Mouse (Mus musculus): ENCODE results near the gene Atg101.
A peak's percentile ranks its signal among the peaks of the same experiment; 100 is the strongest.

Atg101 gene

DNA sequence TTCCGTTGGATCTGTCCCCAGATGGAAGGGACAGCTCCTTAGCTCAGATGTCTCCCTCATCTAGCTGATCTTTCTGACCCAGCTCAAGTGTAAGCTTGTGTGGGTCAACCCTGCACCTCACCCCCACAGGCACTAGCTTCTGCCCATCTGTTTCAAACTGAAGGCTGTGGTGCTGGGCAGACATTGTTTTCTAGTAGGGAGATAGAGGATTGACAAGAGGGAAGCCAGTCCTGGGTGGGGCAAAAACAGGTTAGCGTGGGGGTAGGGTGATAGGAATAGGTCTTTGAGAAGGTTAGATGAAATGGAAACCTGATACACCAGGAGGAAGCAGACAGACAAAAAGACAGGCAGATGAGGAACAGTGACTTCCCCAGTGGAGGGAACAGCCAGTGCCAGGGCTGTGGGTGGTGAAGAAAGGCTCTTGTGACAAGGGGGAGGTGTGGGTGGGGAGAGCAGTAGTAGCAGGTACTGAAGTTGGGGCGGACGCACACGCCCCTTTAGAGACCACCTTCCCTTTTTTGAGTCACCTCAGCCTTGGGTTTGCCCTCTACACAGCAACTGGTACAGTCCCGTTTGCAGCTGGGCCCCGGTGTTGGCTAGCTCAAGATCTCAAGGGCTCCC is 28.1 kb upstream of the Atg101 start:
- DNase-seq (ENCODE audit: low read depth) = no peak

DNA sequence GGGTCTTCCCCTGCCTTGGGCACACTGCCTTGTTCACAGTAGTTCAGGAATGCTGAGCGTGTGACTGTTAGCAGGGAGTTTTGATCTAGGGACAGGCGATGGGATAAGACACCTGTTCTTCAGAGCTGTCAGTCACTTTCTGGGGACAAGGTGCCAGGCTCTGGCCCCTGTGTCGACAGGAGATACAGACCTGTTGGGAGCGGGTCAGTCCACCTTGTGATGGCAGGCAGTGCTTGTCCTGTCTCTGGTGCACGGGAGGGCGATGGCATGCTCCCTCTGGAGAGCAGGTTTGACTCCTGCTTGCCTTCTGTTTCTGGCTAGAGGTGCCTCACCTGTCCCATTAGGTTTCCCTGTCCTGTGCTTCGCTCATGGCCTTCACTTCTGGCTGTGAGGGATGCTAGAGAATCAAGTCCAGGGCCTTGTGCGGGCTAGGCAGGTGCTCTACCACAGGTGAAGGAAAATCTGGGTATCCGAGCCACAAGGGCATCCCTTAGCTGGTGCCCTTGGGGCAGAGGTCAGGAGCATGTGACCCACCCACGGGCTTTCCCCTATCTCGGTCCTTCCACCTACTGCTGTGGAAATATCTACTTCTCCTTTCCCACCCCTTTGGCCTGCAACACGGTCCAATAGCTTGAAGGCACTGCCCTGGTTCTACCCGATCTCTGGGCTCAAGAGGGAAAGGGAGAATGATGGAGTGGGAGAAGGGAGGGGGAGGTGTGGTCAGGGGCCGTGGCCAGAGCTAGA is 27.4 kb upstream of the Atg101 start:
- no peak for DNase-seq (ENCODE audit: low read depth)

GRCm38 (mm10) chr15:101258420-101258819 is 25.7 kb upstream of the Atg101 start:
- no peak for DNase-seq (ENCODE audit: low read depth)

DNA sequence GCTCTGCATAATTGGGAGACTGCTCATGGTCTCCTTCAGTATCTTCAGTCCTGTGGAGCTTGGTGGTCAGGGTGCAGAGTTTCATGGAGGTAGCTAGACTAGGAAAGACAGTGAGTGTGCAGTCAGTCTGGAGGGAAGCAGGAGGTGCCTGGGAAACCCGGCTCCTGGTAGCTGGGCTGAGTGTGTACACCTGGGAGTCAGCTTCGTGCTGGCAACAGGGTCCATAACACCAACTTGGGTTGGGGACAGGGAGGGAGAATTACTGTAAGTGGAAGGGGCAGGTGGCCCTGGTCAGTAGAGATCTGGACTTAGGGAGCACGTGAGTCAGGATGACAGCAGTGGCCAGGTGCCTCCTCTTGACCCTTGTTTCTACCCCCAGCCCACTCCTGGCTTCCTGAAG is 24.1 kb upstream of the Atg101 start:
- no peak for DNase-seq (ENCODE audit: low read depth)

DNA sequence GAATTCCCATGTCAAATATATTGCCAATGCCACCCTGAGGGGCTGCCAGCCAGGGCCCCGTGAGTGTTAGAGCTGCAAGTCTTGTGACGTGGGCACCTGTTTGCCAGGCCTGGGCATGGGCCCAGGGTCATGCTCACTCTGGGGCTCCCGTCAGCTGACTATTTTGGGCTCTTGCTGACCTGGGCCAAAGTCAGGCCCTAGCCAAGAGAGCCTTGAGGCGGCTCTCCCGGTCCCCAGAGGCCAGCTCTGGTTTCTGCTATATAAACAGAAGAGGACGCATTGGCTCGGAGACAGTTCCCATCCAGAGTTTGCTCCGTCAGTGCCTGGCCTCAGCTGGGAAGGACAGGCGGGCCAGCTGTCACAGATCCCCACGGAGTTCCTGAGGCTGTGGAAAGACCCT is 23.7 kb upstream of the Atg101 start:
- no peak for DNase-seq (ENCODE audit: low read depth)

GRCm38 (mm10) chr15:101260874-101261622 is 23.0 kb upstream of the Atg101 start:
- no peak for DNase-seq (ENCODE audit: low read depth)

GRCm38 (mm10) chr15:101262502-101262901 is 21.6 kb upstream of the Atg101 start:
- no peak for DNase-seq (ENCODE audit: low read depth)

GRCm38 (mm10) chr15:101266132-101266963 is 17.7 kb upstream of the Atg101 start:
- peak; percentile 87 for DNase-seq (ENCODE audit: low read depth)

DNA sequence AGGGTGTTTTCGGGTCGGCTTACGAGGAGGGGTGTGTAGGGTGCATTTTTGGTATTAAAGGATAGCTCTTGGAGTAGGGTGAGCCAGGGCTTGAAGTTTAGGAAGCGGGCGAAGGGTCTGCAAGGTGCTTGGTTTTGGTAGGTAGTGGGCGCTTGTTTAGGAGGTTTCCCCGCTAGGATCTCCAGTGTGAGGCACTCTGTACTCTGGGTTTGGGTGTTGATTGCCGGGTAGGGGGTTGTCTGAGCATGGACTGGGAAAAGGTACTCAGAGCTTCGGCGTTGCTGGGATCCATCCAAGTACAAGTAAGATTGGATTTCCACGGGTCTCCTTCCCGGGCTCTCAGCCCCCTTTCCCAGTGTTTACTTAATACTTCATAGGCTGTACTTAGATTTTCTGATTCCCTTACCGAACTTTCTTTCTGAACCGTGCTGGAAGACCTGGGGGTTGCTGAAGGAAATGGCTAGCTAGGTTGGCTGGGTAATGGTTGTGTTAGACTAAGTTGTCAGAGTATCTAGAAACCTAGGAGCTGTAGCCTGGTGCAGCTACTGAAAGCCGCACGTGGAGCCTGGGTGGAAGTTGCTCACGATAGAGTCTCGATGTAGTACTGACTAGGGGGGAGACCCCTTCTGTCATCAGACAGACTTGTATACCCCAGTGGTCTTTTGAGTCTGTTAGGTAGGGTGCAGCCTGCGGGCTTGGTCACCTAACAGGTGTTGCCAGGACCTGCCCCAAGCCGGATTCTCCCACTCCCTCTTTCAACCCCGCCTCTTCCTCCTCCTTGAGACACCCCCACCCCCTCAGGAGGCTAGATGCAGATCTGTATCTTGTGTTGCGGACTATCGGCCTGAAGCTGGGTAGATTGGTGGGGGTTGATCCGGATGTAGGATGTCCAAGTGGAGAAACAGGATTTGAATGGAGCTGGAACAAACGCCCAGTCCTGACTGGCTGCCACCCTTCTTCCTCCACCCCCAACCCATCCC is 16.7 kb upstream of the Atg101 start:
- no peak for DNase-seq (ENCODE audit: low read depth)

- no peak for DNase-seq (ENCODE audit: low read depth)
Measured at GRCm38 (mm10) chr15:101270101-101270820, 13.8 kb upstream of the Atg101 start.

DNA sequence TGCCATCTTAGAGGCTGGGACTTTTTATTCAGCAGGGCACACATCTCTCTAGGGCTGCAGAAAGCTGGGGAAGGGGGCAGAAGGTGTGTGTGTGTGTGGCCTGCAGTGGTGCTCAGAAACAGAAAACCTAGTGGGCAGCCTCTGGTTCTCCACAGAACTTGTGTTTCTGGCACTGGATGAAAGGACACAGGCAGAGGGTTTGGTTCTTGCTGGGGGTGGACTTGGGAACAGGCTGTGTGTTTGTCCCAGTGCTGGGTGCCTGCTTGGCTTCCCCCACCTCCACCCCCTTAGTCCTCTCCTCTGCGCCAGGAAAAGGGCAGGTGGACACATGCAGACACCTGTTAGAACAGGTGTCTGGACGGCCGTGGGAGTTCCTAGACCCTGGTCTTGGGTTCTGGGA is 13.0 kb upstream of the Atg101 start:
- DNase-seq (ENCODE audit: low read depth) = no peak

GRCm38 (mm10) chr15:101271513-101271912 is 12.6 kb upstream of the Atg101 start:
- DNase-seq (ENCODE audit: low read depth) = no peak

DNA sequence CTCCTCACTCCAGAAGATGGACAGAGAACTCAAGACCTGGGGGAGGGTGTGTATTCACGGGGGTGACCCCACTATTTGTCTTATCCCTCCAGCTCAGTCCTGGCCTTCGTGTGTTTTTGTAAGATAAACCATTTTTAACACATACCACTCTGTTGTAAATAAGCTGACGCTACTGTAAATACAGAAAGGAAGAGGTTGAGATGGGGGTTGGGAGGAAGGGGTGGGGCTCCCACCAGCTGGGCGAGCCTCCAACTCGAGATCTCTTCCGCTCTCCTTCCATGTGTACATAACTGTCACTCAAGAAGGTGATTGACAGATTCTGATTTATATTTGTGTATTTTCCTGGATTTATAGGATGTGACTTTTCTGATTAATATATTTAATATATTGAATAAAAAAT is 9.7 kb upstream of the Atg101 start:
- DNase-seq (ENCODE audit: low read depth) = no peak

DNA sequence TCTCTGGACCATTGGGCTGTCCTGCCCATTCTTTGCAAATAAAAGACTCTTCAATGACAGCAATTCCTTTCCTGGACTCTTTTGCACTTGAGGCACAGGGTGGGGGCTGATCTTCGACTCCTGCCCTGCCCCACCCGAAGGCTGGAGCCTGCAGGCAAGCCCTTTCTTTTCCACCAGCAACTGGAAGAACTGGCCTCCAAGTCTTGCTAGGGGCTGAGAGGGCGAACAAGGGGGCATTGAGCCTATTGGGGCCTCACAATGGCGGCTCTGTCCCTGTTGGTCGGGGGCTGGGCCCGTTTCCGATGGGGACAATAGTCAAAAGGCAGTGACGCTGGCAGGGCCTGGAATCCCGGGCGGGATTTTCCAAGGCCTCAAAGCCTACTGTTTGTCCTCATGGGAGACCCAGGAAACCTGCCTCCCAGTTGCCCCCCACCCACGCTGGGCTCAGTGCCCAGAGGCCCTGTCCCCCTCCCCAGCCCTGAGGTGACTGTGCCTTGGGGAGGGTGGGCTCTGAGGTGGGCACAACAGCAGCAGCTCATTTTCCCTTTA is 6.6 kb upstream of the Atg101 start:
- DNase-seq (ENCODE audit: low read depth) = no peak

DNA sequence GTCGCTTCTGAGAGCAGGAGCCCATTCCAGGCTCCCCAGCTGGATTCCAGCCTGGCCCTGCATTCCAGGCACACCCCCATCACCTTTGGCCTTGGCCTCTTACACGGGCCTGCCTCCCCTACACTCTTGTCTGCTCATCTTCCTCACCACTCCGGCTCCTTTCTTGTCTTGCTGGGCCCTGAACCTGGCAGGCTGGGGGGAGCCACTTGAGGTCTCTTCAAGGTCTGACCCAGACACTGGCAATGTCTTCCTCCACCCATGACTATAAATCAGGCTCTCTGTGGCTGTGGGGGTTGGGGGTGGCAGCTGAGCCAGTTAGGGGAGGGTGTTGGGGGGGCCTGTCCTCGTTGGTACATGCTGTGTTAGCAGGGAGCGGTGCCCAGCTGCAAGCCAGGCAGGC is 5.5 kb upstream of the Atg101 start:
- DNase-seq (ENCODE audit: low read depth) = no peak

DNA sequence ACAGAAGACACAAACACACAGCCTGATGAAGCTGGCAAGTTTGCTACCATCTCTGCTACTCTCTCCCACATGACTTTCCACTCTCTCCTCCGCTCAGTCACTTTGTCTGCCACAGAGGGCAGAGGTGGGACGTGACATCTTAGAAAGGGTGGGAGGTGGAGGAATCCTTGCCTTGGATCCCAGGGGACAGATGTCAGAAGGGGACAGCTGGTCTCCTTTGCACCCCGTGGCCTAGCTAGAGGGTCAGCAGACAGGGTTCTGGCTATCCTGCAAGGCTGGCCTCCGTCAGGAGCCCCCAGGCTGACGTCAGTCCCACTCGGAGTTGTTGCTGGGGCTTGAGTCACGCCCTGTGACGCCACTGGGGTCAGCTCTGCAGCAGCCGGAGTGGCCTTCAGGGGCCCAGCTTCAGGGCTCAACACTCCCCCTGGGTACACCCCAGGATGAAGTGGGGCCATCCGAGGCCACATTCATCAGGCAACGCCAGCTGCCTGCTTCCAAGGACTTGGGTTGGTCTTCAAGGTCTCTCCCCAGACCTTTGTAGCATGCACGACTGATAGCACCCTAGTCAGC is 4.6 kb upstream of the Atg101 start:
- DNase-seq (ENCODE audit: low read depth) = no peak

GRCm38 (mm10) chr15:101282471-101282870 is 1.6 kb upstream of the Atg101 start:
- DNase-seq (ENCODE audit: low read depth) = no peak

DNA sequence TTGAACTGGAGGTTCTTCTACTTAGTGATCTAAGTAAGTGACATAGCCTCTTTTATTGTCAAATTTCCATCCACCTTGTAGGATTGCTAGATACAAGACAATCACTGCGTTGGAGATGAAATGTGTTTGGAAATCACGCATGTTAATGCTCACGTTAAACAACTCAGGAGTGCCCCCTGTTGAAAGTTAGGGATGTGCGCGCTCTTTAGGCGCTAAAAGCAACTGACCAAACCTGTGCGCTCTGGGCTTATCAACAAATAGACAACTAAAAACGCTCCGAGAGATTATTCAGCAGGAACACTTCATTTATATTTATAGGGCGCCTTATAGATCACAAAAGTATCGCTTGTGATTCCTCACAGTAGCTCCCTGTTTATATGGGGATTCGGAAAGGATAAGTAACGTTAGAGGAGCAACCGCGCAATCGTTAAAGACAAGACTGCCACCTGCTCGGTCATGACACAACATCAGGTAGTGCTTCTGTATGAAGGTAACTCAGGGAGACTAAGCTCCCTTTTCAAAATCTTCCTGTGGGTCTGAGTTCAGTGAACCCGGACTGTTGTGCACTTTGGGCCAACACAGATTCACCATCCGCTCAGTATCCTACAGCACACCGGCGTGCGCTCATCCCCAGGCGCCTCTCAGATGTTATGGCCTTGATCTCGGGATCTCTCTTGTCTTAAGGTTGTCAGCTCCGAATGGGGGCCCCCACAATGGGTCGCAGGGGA is 725 bp upstream of the Atg101 start:
- no peak for DNase-seq (ENCODE audit: low read depth)

- no peak for DNase-seq (ENCODE audit: low read depth)
Measured at GRCm38 (mm10) chr15:101286129-101286770, 2.2 kb downstream of the Atg101 start.

All from c-Kit-positive CD71-negative TER-119-negative erythroid progenitor cells, embryonic 14.5 days (primary cell).